Mouse (Mus musculus): ENCODE data around the gene Ccdc169. TPM values are rescaled to one million over a fixed set of nuclear protein-coding genes. Genes with fewer than 3 reads are reported as not detected.

Ccdc169 gene
- total RNA-seq (2017): 0.53 to 0.58 TPM in 2 of 3 replicates, not detected in the other

DNA sequence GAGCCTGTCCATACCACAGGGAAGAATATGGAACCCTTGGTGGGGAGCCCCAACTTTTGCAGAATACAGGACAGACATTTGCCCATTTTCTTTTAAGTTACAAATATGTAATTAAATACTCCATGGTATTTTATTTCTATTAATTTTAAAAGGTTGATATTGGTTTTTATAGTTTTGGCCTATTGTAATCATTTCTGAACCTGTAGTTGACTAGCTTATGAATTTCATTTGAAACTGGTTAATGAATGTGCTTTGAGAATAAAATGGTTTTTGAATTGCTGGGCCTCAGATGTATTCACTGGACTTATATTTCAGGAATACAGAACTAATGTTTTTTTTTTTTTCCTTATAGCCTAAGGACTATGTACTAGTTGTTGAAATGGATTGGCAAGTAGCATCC lies at the start of gene Ccdc169:
Gene Ccdc169 (plus strand): TSS at position 301 of the 400 bp plus-strand sequence.
- no peak for ATAC-seq (replicated peaks; ENCODE audit: insufficient number of reproducible peaks, low FRiP score, low TSS enrichment, poor library complexity, severe bottlenecking)

DNA sequence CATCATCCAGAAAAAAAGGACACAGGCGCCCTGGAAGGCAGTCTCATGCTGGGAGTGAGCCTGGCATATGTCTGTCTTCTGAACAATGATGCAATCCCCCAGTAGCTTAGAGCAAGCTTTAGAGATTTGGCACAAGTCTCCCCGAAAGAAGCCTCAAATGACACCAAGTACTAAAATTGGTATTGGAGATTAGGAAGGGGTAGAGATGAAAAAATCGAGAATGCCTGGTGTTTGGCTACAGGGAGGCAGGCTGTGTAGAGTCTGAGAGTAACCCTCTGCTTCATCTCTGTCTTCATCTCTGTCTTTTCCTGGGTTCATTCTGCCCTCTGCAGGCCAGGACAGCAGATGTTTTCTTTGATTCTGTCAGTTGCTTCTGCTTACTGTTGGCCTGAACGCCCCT lies 49.8 kb upstream of the Ccdc169 start:
- ATAC-seq (replicated peaks; ENCODE audit: insufficient number of reproducible peaks, low FRiP score, low TSS enrichment, poor library complexity, severe bottlenecking): no peak

DNA sequence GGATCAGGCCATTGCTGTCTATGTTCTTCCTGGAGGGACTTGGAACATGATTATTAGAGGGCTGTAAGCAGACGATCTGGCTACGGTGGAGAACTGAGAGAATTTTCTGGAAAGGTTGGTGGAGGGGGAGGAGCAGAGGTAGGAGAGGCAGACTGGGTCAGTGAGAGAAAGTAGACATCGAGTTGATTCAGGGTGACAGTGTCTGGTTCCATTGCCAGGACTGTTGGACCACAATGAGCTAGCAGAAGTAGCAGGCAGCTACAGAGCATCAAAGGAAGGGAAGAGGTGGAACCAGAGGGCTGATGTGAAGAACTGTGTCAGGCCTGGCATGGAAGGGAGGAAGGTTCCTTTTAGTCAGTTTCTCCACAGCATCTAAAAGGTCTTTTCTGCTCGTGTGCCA lies 48.8 kb upstream of the Ccdc169 start:
- no peak for ATAC-seq (replicated peaks; ENCODE audit: insufficient number of reproducible peaks, low FRiP score, low TSS enrichment, poor library complexity, severe bottlenecking)

DNA sequence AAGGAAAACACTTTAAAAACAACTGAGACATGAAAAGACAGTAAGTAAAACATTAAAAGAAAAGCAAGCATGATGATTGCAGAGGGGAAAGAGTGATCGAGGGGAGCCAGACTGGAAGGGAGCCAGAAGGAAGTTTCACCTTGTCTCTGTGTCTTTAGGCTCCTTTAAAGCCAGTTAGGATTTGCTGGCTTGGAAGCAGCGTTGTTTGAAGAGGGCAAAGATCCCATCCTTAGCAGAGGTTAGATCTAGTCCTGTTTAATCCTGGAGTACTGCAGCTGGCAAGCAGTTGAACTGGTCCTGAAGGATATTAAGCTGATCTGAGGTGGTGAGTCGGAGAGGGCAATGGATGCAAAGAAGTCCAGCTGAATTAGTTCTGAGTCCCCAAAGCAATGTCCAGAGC lies 48.3 kb upstream of the Ccdc169 start:
- no peak for ATAC-seq (replicated peaks; ENCODE audit: insufficient number of reproducible peaks, low FRiP score, low TSS enrichment, poor library complexity, severe bottlenecking)

DNA sequence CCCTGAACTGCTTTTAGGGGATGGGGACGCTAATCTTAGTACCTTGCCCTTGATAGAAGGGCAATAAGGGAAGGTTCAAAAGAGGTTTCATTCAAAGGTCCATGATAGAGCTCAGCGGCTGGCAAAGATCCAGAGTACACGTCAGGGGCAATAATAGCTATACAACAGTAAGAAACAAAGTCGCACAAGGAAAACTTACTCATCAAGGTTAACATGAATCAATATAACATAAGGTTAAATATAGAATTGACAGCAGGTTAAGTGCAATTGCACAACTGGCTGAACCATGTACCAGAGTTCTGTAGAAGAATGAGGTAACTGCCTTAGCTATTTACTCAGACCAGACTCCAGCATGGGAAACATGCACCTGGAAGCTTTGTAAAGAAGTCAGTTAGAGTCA lies 47.8 kb upstream of the Ccdc169 start:
- ATAC-seq (replicated peaks; ENCODE audit: insufficient number of reproducible peaks, low FRiP score, low TSS enrichment, poor library complexity, severe bottlenecking): no peak

DNA sequence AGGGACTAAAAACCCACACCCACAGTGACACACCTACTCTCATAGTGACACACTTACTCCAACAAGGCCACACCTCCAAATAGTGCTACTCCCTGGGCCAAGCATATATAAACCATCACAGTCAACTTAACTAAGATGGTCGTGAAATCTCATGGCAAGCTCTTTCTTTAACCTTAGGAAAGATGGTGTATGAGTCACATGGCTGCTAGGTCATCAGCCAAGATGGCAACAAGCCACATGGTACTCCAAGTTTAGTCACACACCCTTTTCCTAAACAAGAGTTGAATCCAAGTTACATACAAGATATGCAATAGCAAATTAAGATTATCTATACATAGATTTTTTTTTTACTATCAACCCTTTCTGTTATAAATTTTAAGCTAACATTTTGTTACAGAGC lies 44.0 kb upstream of the Ccdc169 start:
- ATAC-seq (replicated peaks; ENCODE audit: insufficient number of reproducible peaks, low FRiP score, low TSS enrichment, poor library complexity, severe bottlenecking): no peak

DNA sequence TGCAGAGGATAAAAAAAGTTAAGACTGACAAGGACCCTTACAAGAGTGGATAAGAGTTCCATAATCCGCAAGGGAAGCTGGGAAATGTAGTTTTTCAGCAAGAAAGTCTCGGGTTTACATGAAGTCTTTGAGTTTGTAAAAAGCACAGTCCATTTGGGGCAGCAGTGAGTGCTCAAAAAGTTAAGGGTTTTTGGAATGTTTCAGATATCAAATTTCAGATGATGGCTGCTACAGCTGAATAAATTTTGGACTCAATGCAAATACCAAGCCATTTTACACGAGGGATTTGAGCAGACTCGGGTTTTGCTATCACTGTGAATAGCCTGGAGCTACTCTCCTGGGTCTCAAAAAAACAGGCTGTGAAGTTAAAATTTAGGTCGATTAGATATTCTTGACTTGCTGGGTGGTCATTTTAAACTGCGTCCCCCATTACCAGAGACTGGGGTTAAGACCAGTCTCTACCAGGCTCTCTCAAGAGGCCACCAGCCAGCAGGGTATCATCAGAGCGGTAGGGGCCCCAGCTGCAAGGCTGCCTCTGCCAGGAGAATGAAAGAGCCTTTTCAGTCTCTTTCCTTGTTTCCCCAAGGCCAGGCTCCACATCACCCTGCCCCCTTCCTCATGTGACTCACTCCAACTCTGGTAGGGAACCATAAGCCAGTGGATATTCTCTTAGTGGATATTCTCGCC lies 41.0 kb upstream of the Ccdc169 start:
- no peak for ATAC-seq (replicated peaks; ENCODE audit: insufficient number of reproducible peaks, low FRiP score, low TSS enrichment, poor library complexity, severe bottlenecking)

DNA sequence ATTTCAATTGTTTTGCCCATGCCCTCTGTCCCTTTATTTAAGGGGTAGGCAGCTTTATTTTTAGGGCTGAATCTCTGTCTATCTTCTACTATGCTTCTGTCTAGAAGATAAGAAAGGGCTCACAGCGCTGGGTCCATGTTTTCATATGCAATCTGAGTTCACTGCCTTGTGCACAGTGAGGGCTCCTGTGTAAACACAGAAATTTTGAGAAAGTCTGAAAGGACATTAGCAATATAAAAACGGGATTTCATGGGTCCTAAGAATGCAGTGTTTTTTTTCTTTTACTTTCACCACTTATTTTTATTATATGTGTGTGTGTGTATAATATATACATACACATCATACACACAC lies 40.5 kb upstream of the Ccdc169 start:
- no peak for ATAC-seq (replicated peaks; ENCODE audit: insufficient number of reproducible peaks, low FRiP score, low TSS enrichment, poor library complexity, severe bottlenecking)

DNA sequence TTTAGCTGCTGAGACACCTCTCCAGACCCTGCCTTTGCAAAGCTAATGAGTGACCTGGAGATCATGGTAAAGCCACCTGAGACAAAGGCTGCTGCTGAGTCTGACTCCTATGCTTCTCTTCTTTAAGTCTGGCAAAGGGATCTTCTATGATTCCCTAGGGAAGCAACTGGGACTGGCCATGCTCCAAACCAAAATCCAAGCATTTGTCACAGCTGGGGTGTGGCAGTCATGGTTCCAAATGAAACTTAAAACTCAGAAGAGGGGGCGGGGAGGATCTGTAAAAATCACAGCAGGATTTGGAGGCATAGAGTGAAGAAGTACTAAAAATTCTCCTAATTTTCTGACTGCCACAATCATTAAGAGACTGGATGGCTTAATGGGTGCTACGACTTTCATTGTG lies 40.0 kb upstream of the Ccdc169 start:
- no peak for ATAC-seq (replicated peaks; ENCODE audit: insufficient number of reproducible peaks, low FRiP score, low TSS enrichment, poor library complexity, severe bottlenecking)

DNA sequence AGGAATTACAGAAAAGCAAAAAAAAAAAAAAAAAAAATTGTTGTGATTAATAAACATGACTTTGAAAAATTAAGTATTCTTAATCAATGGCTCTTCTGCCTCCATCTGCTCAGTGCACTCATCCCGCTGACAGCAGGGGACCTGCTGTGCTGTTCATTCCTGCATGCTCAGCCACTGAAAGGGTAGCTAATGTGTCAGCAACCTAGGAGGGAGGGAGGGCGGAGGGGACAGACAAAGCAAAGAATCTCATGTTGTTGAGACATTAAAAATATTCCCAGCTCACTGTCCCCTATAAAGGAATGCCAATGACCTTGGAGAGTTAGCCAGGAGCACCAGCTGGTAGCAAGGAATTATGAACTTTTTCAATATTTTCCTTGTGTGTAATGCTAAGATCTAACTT lies 39.1 kb upstream of the Ccdc169 start:
- ATAC-seq (replicated peaks; ENCODE audit: insufficient number of reproducible peaks, low FRiP score, low TSS enrichment, poor library complexity, severe bottlenecking): no peak

DNA sequence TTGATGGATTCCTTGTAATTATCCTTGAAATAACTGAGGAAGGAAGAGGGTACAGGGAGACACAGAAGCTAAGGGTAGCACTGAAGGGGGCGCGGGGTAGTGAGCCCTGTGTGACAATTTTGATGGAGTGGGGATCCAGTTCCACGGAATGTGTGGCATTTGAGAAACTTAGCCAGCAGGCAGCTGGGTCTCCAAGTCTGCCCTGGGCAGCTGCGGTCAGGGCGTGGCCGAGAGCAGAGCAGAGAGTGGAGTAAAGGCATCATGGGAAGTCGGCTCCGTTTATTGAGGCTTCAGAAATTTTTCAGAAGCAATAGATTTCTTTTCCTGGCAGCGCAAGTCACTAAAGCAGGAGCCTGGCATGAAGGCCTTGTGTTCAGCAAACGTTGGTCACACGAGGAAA lies 38.1 kb upstream of the Ccdc169 start:
- ATAC-seq (replicated peaks; ENCODE audit: insufficient number of reproducible peaks, low FRiP score, low TSS enrichment, poor library complexity, severe bottlenecking): no peak

DNA sequence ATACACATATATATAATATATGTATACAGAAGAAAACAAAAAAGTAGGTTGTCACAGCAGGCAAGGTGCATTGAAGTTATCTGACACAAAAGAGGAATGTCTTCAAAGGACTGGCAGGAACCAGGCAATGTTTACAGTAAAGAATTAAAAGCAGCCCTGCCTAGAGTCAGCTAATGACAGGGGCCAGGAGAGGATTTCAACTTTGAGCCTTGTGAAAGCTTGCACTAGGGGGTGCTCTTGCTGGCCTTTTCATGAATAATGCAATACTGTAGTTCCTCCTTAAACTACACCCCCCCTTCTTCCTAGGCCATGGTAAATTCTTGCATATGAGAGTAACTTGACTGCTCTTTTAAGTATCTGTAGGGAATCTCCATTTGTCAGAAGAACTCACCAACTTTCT lies 36.0 kb upstream of the Ccdc169 start:
- ATAC-seq (replicated peaks; ENCODE audit: insufficient number of reproducible peaks, low FRiP score, low TSS enrichment, poor library complexity, severe bottlenecking): no peak

DNA sequence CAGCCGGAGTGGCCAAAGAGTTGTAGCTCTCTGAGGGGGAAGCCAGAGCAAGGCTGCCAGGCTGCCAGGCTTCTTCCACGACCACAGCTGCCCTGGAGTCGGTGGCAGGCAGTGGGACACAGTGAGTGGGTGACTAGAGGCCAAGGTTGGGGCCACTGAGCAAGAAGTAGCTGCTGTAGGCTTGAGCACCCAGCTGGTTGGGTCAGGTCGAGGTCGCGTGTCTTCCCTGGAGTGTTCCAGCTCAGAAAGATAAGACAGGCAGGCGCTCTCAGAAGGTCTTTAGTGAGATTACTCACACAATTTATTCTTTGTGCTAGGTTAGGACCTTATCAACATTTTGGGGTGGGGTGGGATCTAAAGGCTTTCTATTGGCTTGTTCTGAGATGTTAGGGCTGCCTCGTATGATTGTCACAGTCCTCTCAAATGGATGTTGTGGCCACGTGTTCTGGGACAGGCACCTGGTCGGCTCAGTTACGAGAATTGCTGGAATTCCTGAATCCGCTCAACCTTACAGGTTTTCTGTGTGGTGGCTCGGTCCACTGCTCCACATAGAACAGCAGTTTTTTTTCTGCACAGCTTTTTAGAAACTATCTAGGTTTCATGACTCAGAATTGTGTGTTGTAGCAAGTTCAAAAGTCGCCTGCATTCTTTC lies 31.6 kb upstream of the Ccdc169 start:
- ATAC-seq (replicated peaks; ENCODE audit: insufficient number of reproducible peaks, low FRiP score, low TSS enrichment, poor library complexity, severe bottlenecking): no peak

DNA sequence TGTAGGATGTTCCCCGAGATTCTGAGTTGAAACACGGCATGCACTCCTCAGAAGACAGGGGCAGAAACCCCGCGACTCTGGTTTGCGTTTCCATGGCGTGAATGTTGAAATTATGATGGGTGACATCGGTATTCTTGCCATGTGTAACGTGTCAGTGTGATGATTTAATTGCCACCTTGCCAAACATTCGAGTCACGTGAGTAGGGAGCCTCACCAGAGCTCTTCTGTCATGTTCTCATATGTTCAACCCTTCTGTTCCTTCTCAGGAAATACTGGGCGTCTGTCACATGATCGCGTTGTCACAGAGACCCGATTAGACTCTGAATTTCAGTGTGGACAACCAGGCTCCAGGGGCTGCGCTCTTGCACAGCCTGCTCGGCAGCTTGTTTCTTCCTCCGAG lies 31.1 kb upstream of the Ccdc169 start:
- no peak for ATAC-seq (replicated peaks; ENCODE audit: insufficient number of reproducible peaks, low FRiP score, low TSS enrichment, poor library complexity, severe bottlenecking)

DNA sequence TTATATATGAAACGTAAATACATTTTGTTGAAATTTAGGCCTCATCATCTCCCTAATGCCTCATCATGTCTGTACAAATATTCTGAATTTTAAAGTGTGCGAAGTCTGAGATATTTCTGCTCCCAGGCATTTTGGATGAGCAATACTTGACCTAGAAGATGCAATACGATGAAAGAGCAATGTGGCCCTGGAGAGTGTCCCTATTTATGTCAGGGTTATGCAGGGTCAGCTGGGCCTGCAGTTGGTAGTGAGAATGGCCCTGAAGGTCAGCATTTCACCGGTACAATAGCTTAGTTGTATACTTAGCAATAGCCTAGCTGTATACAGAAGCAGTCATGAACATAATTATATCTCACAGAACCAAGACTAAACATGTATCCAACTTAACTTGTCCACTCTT lies 28.0 kb upstream of the Ccdc169 start:
- ATAC-seq (replicated peaks; ENCODE audit: insufficient number of reproducible peaks, low FRiP score, low TSS enrichment, poor library complexity, severe bottlenecking): no peak

DNA sequence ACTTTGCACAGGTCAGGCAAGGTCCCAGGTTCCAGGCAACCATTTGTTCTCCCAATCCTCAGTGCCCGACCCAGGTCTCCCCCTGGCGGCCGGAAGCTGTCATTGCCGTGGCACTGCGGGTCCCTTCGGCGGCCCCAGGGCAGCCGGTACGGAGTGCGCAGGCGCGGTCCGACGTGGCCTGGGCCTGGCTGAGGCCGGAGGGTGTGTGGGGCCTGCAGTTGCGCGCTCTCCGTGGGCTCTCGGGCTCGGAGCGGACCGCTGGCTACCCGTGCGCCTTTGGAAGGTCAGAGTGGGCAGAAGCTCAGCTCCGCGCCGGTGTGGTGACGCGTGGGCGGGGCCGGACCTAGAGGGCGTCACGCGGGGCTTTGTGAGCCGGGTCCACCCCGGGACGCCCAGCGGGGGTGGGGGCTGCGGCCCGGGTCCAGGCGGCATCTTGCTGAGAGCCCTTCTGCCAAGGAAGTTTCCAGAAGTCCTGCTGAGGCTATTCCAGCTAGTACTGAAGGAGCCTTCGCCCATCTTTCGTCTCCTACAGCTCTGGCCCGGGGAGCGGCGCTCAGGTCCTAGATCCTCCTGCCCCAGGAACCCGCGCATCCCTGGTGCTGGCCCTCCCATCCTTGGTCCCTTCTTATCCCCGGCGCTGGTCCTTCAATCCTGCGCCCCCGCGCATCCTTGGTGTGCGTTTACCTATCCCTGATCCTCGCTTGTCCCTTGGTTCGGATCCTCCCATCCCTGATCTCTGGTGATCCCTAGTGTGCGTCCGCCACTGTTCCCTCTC lies 25.0 kb upstream of the Ccdc169 start, which contains the start of gene Spg20:
Gene Spg20 (plus strand): TSS at position 174 of the 775 bp plus-strand sequence.
- peak; percentile 80 for ATAC-seq (replicated peaks; ENCODE audit: insufficient number of reproducible peaks, low FRiP score, low TSS enrichment, poor library complexity, severe bottlenecking)

DNA sequence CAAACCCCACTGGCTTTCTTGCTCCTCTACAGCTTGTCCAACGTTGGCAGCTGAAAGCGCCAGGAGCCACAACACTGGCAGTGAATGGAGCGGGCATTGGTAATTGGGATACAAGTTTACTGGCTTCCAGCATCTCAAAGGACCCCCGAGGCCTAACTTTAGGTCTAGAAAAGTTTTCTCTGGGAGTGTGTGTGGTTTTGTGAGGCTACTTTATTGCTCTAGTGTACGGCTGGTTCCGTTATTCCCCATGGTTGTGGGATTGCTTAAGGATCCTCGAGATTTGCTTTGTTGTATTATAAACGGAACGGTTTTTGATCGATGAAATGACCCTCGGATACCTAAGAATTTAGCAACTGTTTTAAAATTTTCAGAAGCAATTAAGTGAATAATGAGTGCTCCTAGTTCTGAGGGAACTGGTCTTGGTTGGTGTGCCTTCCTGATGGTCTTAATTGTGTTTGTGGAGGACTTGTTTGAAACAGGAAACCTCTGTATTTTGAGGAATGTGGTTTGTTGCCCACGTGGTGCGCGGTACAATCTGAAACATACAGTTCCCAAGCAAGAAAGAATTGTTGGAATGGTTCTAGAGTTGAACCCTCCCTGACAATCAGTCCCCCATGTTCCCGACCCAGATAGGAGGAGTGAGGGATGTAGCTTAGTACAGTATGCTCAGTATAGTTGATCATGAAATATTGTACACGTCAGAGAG lies 24.3 kb upstream of the Ccdc169 start:
- ATAC-seq (replicated peaks; ENCODE audit: insufficient number of reproducible peaks, low FRiP score, low TSS enrichment, poor library complexity, severe bottlenecking): no peak

DNA sequence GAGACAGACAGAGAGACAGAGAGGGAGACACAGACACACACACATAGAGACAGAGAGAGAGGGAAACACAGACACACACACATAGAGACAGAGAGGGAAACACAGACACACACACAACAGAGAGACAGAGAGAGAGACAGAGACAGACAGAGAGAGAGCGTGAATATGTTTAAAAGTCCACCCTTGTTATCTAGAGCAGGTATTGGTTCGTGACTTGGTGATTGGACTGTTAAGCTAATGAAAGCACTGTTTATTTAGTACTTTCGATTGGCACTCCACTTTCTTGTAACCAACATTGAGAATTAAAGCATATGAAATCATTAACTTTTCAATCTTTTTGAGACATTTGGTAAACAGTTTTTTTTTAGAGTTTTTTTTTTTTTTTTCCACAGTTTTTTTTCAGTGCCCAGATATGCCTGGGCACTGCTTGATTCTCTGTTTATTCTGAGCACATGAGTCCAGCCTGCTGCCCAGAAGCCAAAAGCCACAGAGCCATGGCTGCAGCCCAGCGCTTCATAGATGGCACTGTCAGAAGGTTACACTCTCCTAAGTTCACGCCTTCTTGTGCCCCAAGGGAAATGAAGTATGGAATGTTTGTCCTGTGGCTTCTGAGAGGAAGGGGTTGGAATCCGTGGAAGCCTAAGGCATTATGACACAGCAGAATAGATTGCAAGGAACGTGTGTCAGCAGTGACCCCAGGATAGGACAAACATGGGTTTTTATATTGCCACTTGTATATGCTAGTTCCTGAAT lies 22.6 kb upstream of the Ccdc169 start:
- no peak for ATAC-seq (replicated peaks; ENCODE audit: insufficient number of reproducible peaks, low FRiP score, low TSS enrichment, poor library complexity, severe bottlenecking)

DNA sequence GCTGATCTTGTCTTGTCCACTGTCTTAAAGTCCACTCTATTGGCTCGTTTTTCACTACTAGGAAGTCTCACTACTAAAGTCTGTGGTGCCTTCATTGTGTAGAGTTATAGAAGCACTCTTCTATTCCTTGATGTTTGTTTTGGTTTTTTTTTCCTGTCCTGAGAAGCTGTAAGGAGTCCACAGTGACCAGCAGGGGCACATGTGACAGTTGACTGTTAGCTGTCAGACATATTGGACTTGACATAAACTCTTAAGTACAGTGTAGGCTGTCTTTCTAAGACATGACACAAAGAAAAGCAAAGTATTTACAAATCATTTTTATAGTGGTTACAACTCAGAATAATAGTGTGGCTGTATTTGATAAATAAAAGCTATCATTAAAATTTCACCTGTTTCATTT lies 22.1 kb upstream of the Ccdc169 start:
- ATAC-seq (replicated peaks; ENCODE audit: insufficient number of reproducible peaks, low FRiP score, low TSS enrichment, poor library complexity, severe bottlenecking): no peak
